ENCODE assay signal across 16 mouse cellular contexts in genomic region chr8:31012068-31012467, GRCm38 (mm10).
A peak's percentile ranks its signal among the peaks of the same experiment; 100 is the strongest.
DNase-seq lines count a peak whose midpoint lies in the region; ATAC-seq and TF ChIP-seq lines count a peak whose summit lies in the region.
"Had no signal": no experiment of that assay in that cellular context is flagged by ENCODE, and none has a peak within 500 bp of the region (broad histone marks: within the 10 kb centered on the region; RNA-seq: fewer than 3 reads in every experiment).

No protein-coding gene starts in this region.

- no peaks in the 10 kb centered on the region for H3K27me3 ChIP-seq in kidney, adult 2 months (replicated peaks; ENCODE audit: control insufficient read depth, insufficient read depth, low read length)
- no peaks in the 10 kb centered on the region for H3K27me3 ChIP-seq in forebrain, embryonic 16.5 days (replicated peaks; ENCODE audit: control insufficient read depth, insufficient read depth, low read length)
- no peaks in the 10 kb centered on the region for H3K27me3 ChIP-seq in neural tube, embryonic 11.5 days (ENCODE audit: control insufficient read depth, insufficient read depth, low read length)
- H3K27me3 ChIP-seq: liver, embryonic 15.5 days; midbrain, embryonic 13.5 days had no signal

- no peak overlapping the region for H3K4me2 ChIP-seq in forebrain, embryonic 16.5 days (ENCODE audit: low read length)
- no peak overlapping the region for H3K4me2 ChIP-seq in neural tube, embryonic 11.5 days (ENCODE audit: low read depth)
- H3K4me2 ChIP-seq: liver, embryonic 15.5 days; midbrain, embryonic 13.5 days had no signal

- H3K9me3 ChIP-seq in forebrain, embryonic 16.5 days (ENCODE audit: control insufficient read depth, low read length), result no peaks in the 10 kb centered on the region
- no peaks in the 10 kb centered on the region for H3K9me3 ChIP-seq in neural tube, embryonic 11.5 days (ENCODE audit: control insufficient read depth, low read length)
- H3K9me3 ChIP-seq: heart, embryonic 10.5 days; liver, embryonic 15.5 days; midbrain, embryonic 13.5 days had no signal

- no peak for TF ChIP-seq CTCF in kidney, adult 2 months (conservative IDR thresholded peaks at IDR 0.05; ENCODE audit: insufficient read depth, insufficient read length, low read depth, low read length)

- no peak for TF ChIP-seq POLR2A in kidney, adult 2 months (IDR thresholded peaks at IDR 0.05; ENCODE audit: low read depth, low read length)

- H3K27ac ChIP-seq in kidney, adult 2 months (ENCODE audit: insufficient read depth, low read depth, low read length), result no peak overlapping the region
- H3K27ac ChIP-seq in forebrain, embryonic 16.5 days (ENCODE audit: low read length), result no peak overlapping the region
- no peak overlapping the region for H3K27ac ChIP-seq in neural tube, embryonic 11.5 days (ENCODE audit: low read depth, low read length)
- H3K27ac ChIP-seq: heart, embryonic 10.5 days; liver, embryonic 15.5 days; midbrain, embryonic 13.5 days had no signal

- no peaks in the 10 kb centered on the region for H3K36me3 ChIP-seq in kidney, adult 2 months (ENCODE audit: control insufficient read depth, insufficient read depth, low read length)
- no peaks in the 10 kb centered on the region for H3K36me3 ChIP-seq in forebrain, embryonic 16.5 days (ENCODE audit: control insufficient read depth, insufficient read depth)
- H3K36me3 ChIP-seq in neural tube, embryonic 11.5 days (ENCODE audit: control insufficient read depth, insufficient read depth, low read length), result no peaks in the 10 kb centered on the region
- H3K36me3 ChIP-seq: heart, embryonic 10.5 days; liver, embryonic 15.5 days; midbrain, embryonic 13.5 days had no signal

- peak; percentile 9 to 10 for DNase-seq in kidney, postnatal 4 days
- no peak for DNase-seq in kidney, adult 2 months
- DNase-seq in right cerebral cortex, postnatal 10 days (ENCODE audit: low spot score in 2 of 2), result peak; percentile 51 to 64
- DNase-seq in right cerebral cortex, postnatal 4 days, result no peak
- DNase-seq in neural tube, embryonic 11.5 days (ENCODE audit: low spot score), result peak; percentile 17
- no peak for DNase-seq in embryo, embryonic 10.5 days (ENCODE audit: low spot score)
- no peak for DNase-seq in heart, postnatal 36 days
- DNase-seq: cerebellum, adult 9-10 months; embryo, embryonic 11 days; gastrocnemius, postnatal 36 days; heart, postnatal 14 days; left cerebral cortex, postnatal 4 days had no signal

- H3K4me1 ChIP-seq in kidney, adult 2 months (ENCODE audit: control insufficient read depth, insufficient read depth, low read length), result no peaks in the 10 kb centered on the region
- no peaks in the 10 kb centered on the region for H3K4me1 ChIP-seq in forebrain, embryonic 16.5 days (replicated peaks; ENCODE audit: control insufficient read depth, insufficient read depth, low read length)
- H3K4me1 ChIP-seq in neural tube, embryonic 11.5 days (ENCODE audit: control insufficient read depth, insufficient read depth, low read length), result no peaks in the 10 kb centered on the region
- H3K4me1 ChIP-seq: heart, embryonic 10.5 days; liver, embryonic 15.5 days; midbrain, embryonic 13.5 days had no signal

- ATAC-seq in forebrain, embryonic 16.5 days, result peak; percentile 68
- no peak for ATAC-seq in neural tube, embryonic 11.5 days (ENCODE audit: insufficient read depth, low FRiP score, low TSS enrichment)
- ATAC-seq: midbrain, embryonic 13.5 days had no signal

- no peak overlapping the region for H3K9ac ChIP-seq in forebrain, embryonic 16.5 days (replicated peaks; ENCODE audit: low read depth, low read length)
- H3K9ac ChIP-seq in neural tube, embryonic 11.5 days (ENCODE audit: low read length), result no peak overlapping the region
- H3K9ac ChIP-seq: liver, embryonic 15.5 days; midbrain, embryonic 13.5 days had no signal

- no peak overlapping the region for H3K4me3 ChIP-seq in kidney, adult 2 months (ENCODE audit: insufficient read depth, low read depth, low read length)
- no peak overlapping the region for H3K4me3 ChIP-seq in forebrain, embryonic 16.5 days (replicated peaks; ENCODE audit: low read length)
- no peak overlapping the region for H3K4me3 ChIP-seq in neural tube, embryonic 11.5 days (ENCODE audit: low read depth, low read length)
- H3K4me3 ChIP-seq: heart, embryonic 10.5 days; liver, embryonic 15.5 days; midbrain, embryonic 13.5 days had no signal

- intact Hi-C loops in heart, postnatal 36 days (cut with DNase I), result no loop called here

- 69% methylated on average over 11 of the region's 11 CpGs for WGBS in kidney, adult 2 months
- WGBS in forebrain, embryonic 16.5 days, result 42% methylated on average over 11 of the region's 11 CpGs
- WGBS in neural tube, embryonic 11.5 days, result 77% methylated on average over 11 of the region's 11 CpGs

Comparison
In these comparisons a context has a peak if more than half of its experiments do, and no peak if none do; other contexts are left out.
1. DNase-seq: peak in kidney, postnatal 4 days (2 of 2), right cerebral cortex, postnatal 10 days (2 of 2) and neural tube, embryonic 11.5 days (single experiment); none in kidney, adult 2 months (single experiment), right cerebral cortex, postnatal 4 days (single experiment), embryo, embryonic 10.5 days (single experiment) and heart, postnatal 36 days (0 of 2).